Mouse (Mus musculus) neural tube, embryonic 11.5 days (tissue): ENCODE measurements at regions not wholly inside any gene's neighbourhood (a gene's known extent, or its start where the extent isn't known, plus 50 kb on each side); places are given as distances from the start of the nearest gene placed in this dataset.

Source experiments
- ATAC-seq: fragments of 200-750 bp; cut with Nextera tagmentation; 2 replicates; pipeline ENCODE4 v1.8.0; 2017; ENCODE audit warnings: moderate number of reproducible peaks, mild to moderate bottlenecking, moderate TSS enrichment, moderate library complexity; ENCODE audit not compliant: insufficient read depth, low FRiP score, low TSS enrichment
- DNase-seq: peaks from one replicate; pipeline ENCODE4 v3.0.0-alpha.2; 2015; ENCODE audit warnings: low spot score
- H3K27ac ChIP-seq: fragments of 300-500 bp; sonication (generic); 2 replicates; pipeline ENCODE4 v1.5.1; 2014; ENCODE audit warnings: low read depth, mild to moderate bottlenecking, low read length
- H3K27me3 ChIP-seq: fragments of 300-500 bp; sonication (generic); 2 replicates; pipeline ENCODE4 v1.6.1; 2014; ENCODE audit warnings: mild to moderate bottlenecking, low read length, mixed read lengths; ENCODE audit not compliant: control insufficient read depth, insufficient read depth
- H3K36me3 ChIP-seq: fragments of 300-500 bp; sonication (generic); 2 replicates; pipeline ENCODE4 v1.6.1; 2014; ENCODE audit warnings: mild to moderate bottlenecking, low read length, moderate library complexity, mixed read lengths; ENCODE audit not compliant: control insufficient read depth, insufficient read depth
- H3K4me1 ChIP-seq: fragments of 300-500 bp; sonication (generic); 2 replicates; pipeline ENCODE4 v1.6.1; 2014; ENCODE audit warnings: low read length, mixed read lengths; ENCODE audit not compliant: control insufficient read depth, insufficient read depth
- H3K4me2 ChIP-seq: fragments of 300-500 bp; sonication (generic); 2 replicates; pipeline ENCODE4 v1.6.1; 2014; ENCODE audit warnings: low read depth, mild to moderate bottlenecking, moderate library complexity
- H3K4me3 ChIP-seq: fragments of 300-500 bp; sonication (generic); 2 replicates; pipeline ENCODE4 v1.5.1; 2014; ENCODE audit warnings: low read depth, low read length
- H3K9ac ChIP-seq: fragments of 300-500 bp; sonication (generic); 2 replicates; pipeline ENCODE4 v1.6.1; 2014; ENCODE audit warnings: mild to moderate bottlenecking, low read length
- H3K9me3 ChIP-seq: fragments of 300-500 bp; sonication (generic); 2 replicates; pipeline ENCODE4 v1.6.1; 2016; ENCODE audit warnings: low read length; ENCODE audit not compliant: control insufficient read depth
- WGBS: fragments of 180-500 bp; shearing (Covaris S2); extraction: QIAGEN DNeasy Blood & Tissue Kit; methylation state at CpG from one replicate; pipeline ENCODE4 v1.1.7; 2014; 5-methylcytosine and 5-hydroxymethylcytosine counted together

DNA sequence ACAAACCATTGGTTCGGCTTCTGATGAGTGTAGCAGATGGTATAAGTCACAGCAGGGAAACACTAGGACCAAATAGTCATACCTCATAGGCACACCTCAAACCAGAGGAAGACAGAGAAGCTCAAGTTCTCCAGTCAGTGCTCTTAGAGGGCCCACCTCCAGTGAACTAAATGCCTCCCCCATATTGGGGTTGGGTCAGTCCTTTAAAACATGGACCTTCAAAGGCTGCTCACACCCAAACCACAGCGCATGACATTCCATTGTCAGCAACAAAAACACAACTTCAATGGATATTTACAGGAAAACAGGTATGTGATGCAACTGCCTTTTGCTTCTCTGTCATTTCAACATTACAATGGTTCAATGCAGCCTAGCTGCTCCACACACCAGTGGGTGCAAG lies 65.1 kb upstream of the Ttc29 start:
- DNase-seq, result no peak
- H3K9ac ChIP-seq, result no peak overlapping the region
- H3K27ac ChIP-seq, result no peak overlapping the region
- H3K4me3 ChIP-seq, result no peak overlapping the region
- H3K9me3 ChIP-seq, result no peaks in the 10 kb centered on the region
- no peak overlapping the region for H3K4me2 ChIP-seq
- no peaks in the 10 kb centered on the region for H3K4me1 ChIP-seq
- H3K27me3 ChIP-seq, result no peaks in the 10 kb centered on the region
- ATAC-seq, result no peak
- 77% methylated on average over 2 of the region's 2 CpGs for WGBS
- H3K36me3 ChIP-seq, result no peaks in the 10 kb centered on the region

GRCm38 (mm10) chr8:78154873-78155272 lies 58.2 kb upstream of the Ttc29 start:
- Histone ChIP-seq H3K4me2 (no peak overlapping the region), H3K9me3 (no peaks in the 10 kb centered on the region), H3K27me3 (no peaks in the 10 kb centered on the region), H3K36me3 (no peaks in the 10 kb centered on the region), H3K4me1 (no peaks in the 10 kb centered on the region), H3K27ac (no peak overlapping the region), H3K9ac (no peak overlapping the region), H3K4me3 (no peak overlapping the region)
- 46% methylated on average over 8 of the region's 8 CpGs for WGBS
- ATAC-seq, result no peak
- DNase-seq, result no peak

DNA sequence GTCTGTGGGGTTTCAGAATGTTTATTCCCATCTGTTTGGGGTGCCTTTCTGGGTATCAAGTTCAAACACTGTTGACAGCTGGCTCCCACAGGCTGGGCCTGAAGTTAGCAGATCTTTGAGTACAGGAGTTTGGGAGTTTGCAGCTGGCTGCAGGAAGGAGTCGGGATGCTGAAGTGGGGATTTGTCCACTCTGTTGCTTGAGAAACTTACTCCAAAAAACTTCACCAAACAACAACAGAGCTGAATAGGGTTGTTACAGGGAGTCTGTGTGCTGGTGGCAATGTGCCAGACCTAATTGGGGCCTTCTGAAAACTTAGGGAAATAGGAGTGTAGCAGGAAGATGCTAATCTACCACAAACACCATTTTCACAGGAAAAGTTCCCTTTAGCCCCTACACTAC lies 51.1 kb upstream of the Ttc29 start:
- no peaks in the 10 kb centered on the region for H3K36me3 ChIP-seq
- no peak for DNase-seq
- H3K4me2 ChIP-seq, result no peak overlapping the region
- H3K4me3 ChIP-seq, result no peak overlapping the region
- 74% methylated on average over 1 of the region's 1 CpGs for WGBS
- no peaks in the 10 kb centered on the region for H3K9me3 ChIP-seq
- no peak for ATAC-seq
- no peaks in the 10 kb centered on the region for H3K27me3 ChIP-seq
- H3K4me1 ChIP-seq, result no peaks in the 10 kb centered on the region
- H3K27ac ChIP-seq, result no peak overlapping the region
- no peak overlapping the region for H3K9ac ChIP-seq

DNA sequence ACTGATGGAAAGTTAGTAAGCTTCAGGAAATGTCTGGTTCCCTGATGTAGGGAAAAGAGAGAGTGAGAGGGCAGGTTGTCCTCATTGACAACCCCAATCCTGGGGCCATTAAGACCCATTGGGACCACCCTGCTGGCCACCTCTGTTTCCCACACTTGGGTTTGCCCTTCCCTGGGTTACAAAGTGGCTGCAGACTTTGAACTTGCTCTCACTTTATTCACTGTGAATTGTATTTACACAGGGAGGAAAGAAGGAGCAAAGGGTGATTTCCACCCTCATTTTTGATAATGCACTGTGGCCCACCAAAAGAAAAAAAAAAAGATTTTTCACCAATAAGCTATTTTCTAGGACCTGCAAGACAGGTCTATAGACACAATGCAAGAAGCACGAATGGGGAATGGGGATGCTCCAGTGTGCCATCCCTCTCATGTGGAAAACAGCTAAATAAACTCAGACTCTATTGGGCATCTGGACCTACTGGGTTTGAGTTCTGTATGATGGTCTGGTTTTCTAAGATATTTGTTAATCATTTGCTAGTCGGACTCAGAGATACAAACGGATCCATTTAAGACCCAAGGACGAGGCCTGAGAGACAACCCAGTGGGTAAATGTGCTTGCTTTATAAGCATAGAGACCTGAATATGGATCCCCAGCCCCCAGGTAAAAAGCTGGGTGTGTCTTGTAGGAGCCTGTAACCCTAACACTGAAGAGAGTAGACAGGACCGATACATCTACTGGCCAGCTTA lies 50.2 kb upstream of the Ttc29 start:
- H3K9ac ChIP-seq, result no peak overlapping the region
- no peaks in the 10 kb centered on the region for H3K27me3 ChIP-seq
- H3K27ac ChIP-seq, result no peak overlapping the region
- DNase-seq (no peak), ATAC-seq (no peak)
- no peaks in the 10 kb centered on the region for H3K4me1 ChIP-seq
- no peaks in the 10 kb centered on the region for H3K9me3 ChIP-seq
- no peak overlapping the region for H3K4me2 ChIP-seq
- WGBS, result 91% methylated on average over 5 of the region's 5 CpGs
- no peaks in the 10 kb centered on the region for H3K36me3 ChIP-seq
- no peak overlapping the region for H3K4me3 ChIP-seq
